Mouse (Mus musculus) megakaryocyte, adult 5-6 weeks (primary cell): ENCODE measurements around the gene Zfp704. TPM values are rescaled to one million over a fixed set of nuclear protein-coding genes. Genes with fewer than 3 reads are reported as not detected.

ENCODE experiments used
- ATAC-seq: 2 replicates; pipeline ENCODE4 v1.8.0; 2016; ENCODE audit warnings: mild to moderate bottlenecking, inconsistent platforms; ENCODE audit not compliant: poor library complexity, severe bottlenecking
- total RNA-seq, 2 experiments: library from RNA; stranded (forward) in 1 of 2; stranded (reverse) in 1 of 2; fragments of 153-499, 151-499 nt in 1 of 2; fragments of 221-1000, 200-1000 nt in 1 of 2; gene quantifications; 2 replicates each; pipeline versions ENCODE4 v1.2.3 to v1.2.4; 2015 to 2017

The Zfp704 gene
- total RNA-seq, 2 experiments from 2014 or later, result 5.1 to 6.6 TPM

GRCm38 (mm10) chr3:9563562-9563961, 46.3 kb downstream of the Zfp704 start:
- no peak for ATAC-seq

GRCm38 (mm10) chr3:9562649-9563328, 47.1 kb downstream of the Zfp704 start:
- no peak for ATAC-seq

GRCm38 (mm10) chr3:9557778-9558560, 51.9 kb downstream of the Zfp704 start:
- no peak for ATAC-seq

- peak; percentile 52 for ATAC-seq
Measured at GRCm38 (mm10) chr3:9556137-9556536, 53.7 kb downstream of the Zfp704 start.

GRCm38 (mm10) chr3:9554916-9555315, 55.0 kb downstream of the Zfp704 start:
- ATAC-seq, result 0 out of 2 replicates have a peak, but pooled peaks have one; percentile 12

- no peak for ATAC-seq
Measured at GRCm38 (mm10) chr3:9552332-9552731, 57.6 kb downstream of the Zfp704 start.

GRCm38 (mm10) chr3:9550930-9551329, 59.0 kb downstream of the Zfp704 start:
- no peak for ATAC-seq

GRCm38 (mm10) chr3:9549815-9550214, 60.1 kb downstream of the Zfp704 start:
- peak; percentile 67 for ATAC-seq

- ATAC-seq, result no peak
Measured at GRCm38 (mm10) chr3:9548188-9548587, 61.7 kb downstream of the Zfp704 start.

GRCm38 (mm10) chr3:9546882-9547620, 62.8 kb downstream of the Zfp704 start:
- ATAC-seq, result no peak

- no peak for ATAC-seq
Measured at GRCm38 (mm10) chr3:9544421-9544820, 65.5 kb downstream of the Zfp704 start.

- ATAC-seq, result no peak
Measured at GRCm38 (mm10) chr3:9543916-9544315, 66.0 kb downstream of the Zfp704 start.

- no peak for ATAC-seq
Measured at GRCm38 (mm10) chr3:9543463-9543862, 66.4 kb downstream of the Zfp704 start.

- ATAC-seq, result no peak
Measured at GRCm38 (mm10) chr3:9541561-9541960, 68.3 kb downstream of the Zfp704 start.

- ATAC-seq, result no peak
Measured at GRCm38 (mm10) chr3:9538510-9538909, 71.4 kb downstream of the Zfp704 start.

- ATAC-seq, result no peak
Measured at GRCm38 (mm10) chr3:9537889-9538288, 72.0 kb downstream of the Zfp704 start.

- ATAC-seq, result no peak
Measured at GRCm38 (mm10) chr3:9530097-9530780, 79.6 kb downstream of the Zfp704 start.

- peak; percentile 61 for ATAC-seq
Measured at GRCm38 (mm10) chr3:9524429-9524828, 85.5 kb downstream of the Zfp704 start.

GRCm38 (mm10) chr3:9523081-9523932, 86.6 kb downstream of the Zfp704 start:
- ATAC-seq, result no peak

GRCm38 (mm10) chr3:9522009-9522408, 87.9 kb downstream of the Zfp704 start:
- no peak for ATAC-seq
